Mouse (Mus musculus) lung, adult 2 months (tissue): ENCODE data around the gene Ak9.
A peak's percentile ranks its signal among the peaks of the same experiment; 100 is the strongest.

Experiments
- CTCF ChIP-seq: fragments of 200-500 bp; IDR thresholded peaks from 2 replicates; pipeline ENCODE4 v1.5.1; 2011; ENCODE audit warnings: mild to moderate bottlenecking, low read length, control low read depth; ENCODE audit not compliant: insufficient read depth
- POLR2A ChIP-seq: fragments of 200-500 bp; IDR thresholded peaks from 2 replicates; pipeline ENCODE4 v1.6.1; 2011; ENCODE audit warnings: low read depth, mild to moderate bottlenecking, control low read depth, low read length, borderline replicate concordance; ENCODE audit errors: extremely low read depth

DNA sequence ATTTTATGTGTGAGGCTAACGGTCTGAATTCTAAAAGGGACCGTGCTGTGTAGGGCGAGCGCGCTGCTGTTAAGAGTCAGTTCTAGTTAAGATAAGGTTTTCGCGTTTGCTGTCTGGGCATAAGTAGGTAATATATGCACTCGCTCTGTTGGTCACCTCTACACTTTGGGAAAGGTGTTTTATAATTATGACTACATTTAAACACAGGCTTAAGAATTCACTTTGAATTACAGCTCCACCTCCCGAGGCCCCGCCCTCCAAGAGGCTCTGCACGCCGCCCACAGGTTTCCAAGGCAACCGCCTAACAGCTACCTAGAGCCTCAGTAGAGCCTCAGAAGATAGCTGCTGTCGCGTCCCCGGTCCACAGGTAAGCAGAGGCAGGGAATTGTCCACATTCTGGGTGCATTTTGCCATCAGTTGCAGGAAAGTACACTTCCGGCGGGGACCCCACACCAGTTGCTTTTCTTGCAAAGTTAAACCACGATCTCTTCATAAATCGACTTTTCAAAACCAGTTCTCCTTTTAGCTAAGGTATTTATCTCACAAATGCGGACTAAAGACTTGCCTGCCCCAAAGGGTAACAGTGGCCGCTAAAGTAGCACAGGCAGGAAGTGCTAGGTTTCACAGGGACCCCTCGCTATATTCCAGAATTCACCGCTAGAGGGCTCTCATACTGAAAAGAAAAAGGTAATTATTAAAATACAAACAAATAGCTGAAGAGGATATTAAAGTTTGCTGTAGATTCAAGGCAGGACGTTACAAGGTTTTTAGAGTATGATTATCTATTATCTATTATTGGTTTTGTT, at the start of gene Ak9:
- TF ChIP-seq POLR2A (peak; percentile 22; the same call in 1 of the 2 replicates), CTCF (peak; percentile 49)
